Mouse (Mus musculus) spleen, postnatal 0 days (tissue): ENCODE measurements around the gene Prkar1a. TPM values are rescaled to one million over a fixed set of nuclear protein-coding genes. Genes with fewer than 3 reads are reported as not detected.

Source experiments
- polyA plus RNA-seq: library from polyadenylated mRNA; unstranded; fragments of >200 nt; fragmentation: Nextera tagmentation; extraction: Ambion mirVana; gene quantifications from 2 replicates; pipeline ENCODE4 v1.2.1, GENCODE M21; 2015

Gene Prkar1a
- 158 and 168 TPM in 2 replicates for polyA plus RNA-seq

GRCm38 (mm10) chr11:109649206-109649605 lies at the start of gene Prkar1a:
Gene Prkar1a (plus strand): TSS chr11:109649405.

GRCm38 (mm10) chr11:109611303-109612149 lies 37.7 kb upstream of the Prkar1a start, which contains the start of gene Wipi1:
Gene Wipi1 (minus strand): TSS chr11:109611967.

Other genes starting within 250 kb of the Prkar1a start
- gene 9930022D16Rik, start 235.5 kb upstream of the Prkar1a start, polyA plus RNA-seq, result not detected in 2 replicates
- gene Amz2, start 223.5 kb upstream of the Prkar1a start, polyA plus RNA-seq, result 20.8 and 21.9 TPM in 2 replicates
- 4.9 and 5.0 TPM in 2 replicates for gene Arsg, start 176.0 kb upstream of the Prkar1a start, polyA plus RNA-seq
- gene Slc16a6, start 175.8 kb upstream of the Prkar1a start, polyA plus RNA-seq, result 41.6 and 49.0 TPM in 2 replicates
- gene Wipi1, start 37.4 kb upstream of the Prkar1a start, polyA plus RNA-seq, result 36.7 and 42.5 TPM in 2 replicates
- 1.6 and 2.6 TPM in 2 replicates for gene Fam20a, start 72.9 kb downstream of the Prkar1a start, polyA plus RNA-seq
- not detected in 2 replicates for gene 1700012B07Rik, start 178.6 kb downstream of the Prkar1a start, polyA plus RNA-seq